Mouse (Mus musculus): ENCODE results near the gene Rad23a.

GRCm38 (mm10) chr8:84794486-84794885 is 46.0 kb downstream of the Rad23a start:
- TF ChIP-seq CTCF (IDR thresholded peaks at IDR 0.05; ENCODE audit: low read depth, low read length) (no peak), GATA1 (IDR thresholded peaks at IDR 0.05; ENCODE audit: borderline replicate concordance, low read length) (no peak), GATA2 (IDR thresholded peaks at IDR 0.05; ENCODE audit: borderline replicate concordance, low read depth, low read length) (no peak), TAL1 (conservative IDR thresholded peaks at IDR 0.05; ENCODE audit: low read depth, low read length) (no peak), POLR2AphosphoS5 (IDR thresholded peaks at IDR 0.05; ENCODE audit: insufficient replicate concordance, low read depth, low read length) (no peak)

All from G1E (cell line).